37 mouse cellular contexts compared by ENCODE assay signal in genomic region chr7:129274726-129275125, GRCm38 (mm10). TPM values are rescaled to one million over a fixed set of nuclear protein-coding genes. Genes with fewer than 3 reads are reported as not detected.
"Had no signal": no experiment of that assay in that cellular context is flagged by ENCODE, and none has a peak within 500 bp of the region (broad histone marks: within the 10 kb centered on the region; RNA-seq: fewer than 3 reads in every experiment).

No protein-coding gene starts in this region.

- DNase-seq: heart, postnatal 10 days; heart, postnatal 14 days; heart, postnatal 4 days; kidney, adult 11 months; kidney, adult 18-20 months; kidney, adult 2 months; kidney, adult 8-10 months; kidney, adult 9 months; kidney, postnatal 10 days; kidney, postnatal 14 days; kidney, postnatal 25 days; kidney, postnatal 36 days; kidney, postnatal 4 days; layer of hippocampus, adult 9-11 months; layer of hippocampus, postnatal 36 days had no signal

- H3K4me3 ChIP-seq: heart, embryonic 12.5 days; heart, embryonic 13.5 days; heart, embryonic 15.5 days; hindbrain, embryonic 10.5 days; hindbrain, embryonic 12.5 days; hindbrain, embryonic 13.5 days; hindbrain, embryonic 15.5 days; intestine, embryonic 15.5 days; kidney, embryonic 15.5 days; layer of hippocampus, adult 2 months had no signal

- H3K36me3 ChIP-seq: heart, embryonic 12.5 days; heart, embryonic 13.5 days; heart, embryonic 15.5 days; hindbrain, embryonic 10.5 days; hindbrain, embryonic 12.5 days; hindbrain, embryonic 13.5 days; hindbrain, embryonic 15.5 days; intestine, embryonic 15.5 days; kidney, embryonic 15.5 days had no signal

- H3K27me3 ChIP-seq: heart, embryonic 13.5 days; heart, embryonic 15.5 days; hindbrain, embryonic 12.5 days; hindbrain, embryonic 13.5 days; hindbrain, embryonic 15.5 days; intestine, embryonic 15.5 days; kidney, embryonic 15.5 days had no signal

- H3K27ac ChIP-seq: heart, embryonic 13.5 days; heart, embryonic 15.5 days; hindbrain, embryonic 10.5 days; hindbrain, embryonic 12.5 days; hindbrain, embryonic 13.5 days; hindbrain, embryonic 14.5 days; hindbrain, embryonic 15.5 days; hindbrain, postnatal 0 days; intestine, embryonic 15.5 days; kidney, embryonic 15.5 days; kidney, postnatal 0 days; layer of hippocampus, adult 2 months had no signal

- H3K9ac ChIP-seq: heart, embryonic 12.5 days; heart, embryonic 13.5 days; heart, embryonic 15.5 days; hindbrain, embryonic 12.5 days; hindbrain, embryonic 13.5 days; hindbrain, embryonic 14.5 days; hindbrain, embryonic 15.5 days; intestine, embryonic 15.5 days; kidney, embryonic 15.5 days had no signal

- H3K9me3 ChIP-seq: heart, embryonic 13.5 days; heart, embryonic 15.5 days; hindbrain, embryonic 10.5 days; hindbrain, embryonic 12.5 days; hindbrain, embryonic 13.5 days; hindbrain, embryonic 15.5 days; intestine, embryonic 15.5 days; kidney, embryonic 15.5 days had no signal

- H3K4me2 ChIP-seq: heart, embryonic 11.5 days; heart, embryonic 12.5 days; heart, embryonic 13.5 days; heart, embryonic 15.5 days; hindbrain, embryonic 12.5 days; hindbrain, embryonic 13.5 days; hindbrain, embryonic 14.5 days; hindbrain, embryonic 15.5 days; intestine, embryonic 15.5 days; kidney, embryonic 15.5 days had no signal

- ATAC-seq: hindbrain, embryonic 16.5 days; hindbrain, postnatal 0 days; inflammation-experienced regulatory T-cells, adult 6 months; intestine, embryonic 15.5 days; intestine, embryonic 16.5 days; intestine, postnatal 0 days had no signal

- H3K4me1 ChIP-seq: heart, embryonic 12.5 days; heart, embryonic 13.5 days; heart, embryonic 15.5 days; hindbrain, embryonic 12.5 days; hindbrain, embryonic 13.5 days; hindbrain, embryonic 15.5 days; intestine, embryonic 15.5 days; kidney, embryonic 15.5 days had no signal

RNA-seq across cellular contexts. Expression of gene Plpp4, which starts 17.9 kb away (rescaled TPM):
- total RNA-seq: heart, adult 8-10 months; heart, postnatal 14 days; heart, postnatal 25 days; heart, postnatal 4 days; hematopoietic stem cell, adult 5-6 weeks had no signal
- polyA plus RNA-seq: heart, postnatal 0 days; inflammation-experienced regulatory T-cells, adult 6 months had no signal
